Mouse (Mus musculus) ES-Bruce4 (cell line): ENCODE measurements around the gene Rbfox3. TPM values are rescaled to one million over a fixed set of nuclear protein-coding genes. Genes with fewer than 3 reads are reported as not detected.

ENCODE experiments used
- H3K27ac ChIP-seq: 2 replicates; pipeline ENCODE4 v1.5.1; 2012; ENCODE audit warnings: low read length, inconsistent platforms; ENCODE audit not compliant: insufficient read depth
- H3K27me3 ChIP-seq: 2 replicates; pipeline ENCODE4 v1.6.1; 2012; ENCODE audit warnings: mild to moderate bottlenecking, low read length, inconsistent platforms; ENCODE audit not compliant: control insufficient read depth, poor library complexity, insufficient read depth, severe bottlenecking
- H3K36me3 ChIP-seq: 2 replicates; pipeline ENCODE4 v1.6.1; 2012; ENCODE audit warnings: inconsistent platforms, mild to moderate bottlenecking, low read length, moderate library complexity; ENCODE audit not compliant: control insufficient read depth, poor library complexity, insufficient read depth, severe bottlenecking
- H3K4me1 ChIP-seq: one replicate; pipeline ENCODE4 v1.8.1; 2011; ENCODE audit warnings: low read length; ENCODE audit not compliant: control insufficient read depth, insufficient read depth
- H3K4me3 ChIP-seq: 2 replicates; pipeline ENCODE4 v1.5.1; 2011; ENCODE audit warnings: low read depth, mild to moderate bottlenecking, low read length
- H3K9ac ChIP-seq: 2 replicates; pipeline ENCODE4 v1.6.1; 2012; ENCODE audit warnings: low read depth, mild to moderate bottlenecking, inconsistent platforms; ENCODE audit not compliant: poor library complexity, severe bottlenecking
- H3K9me3 ChIP-seq: replicated peaks from 2 replicates; pipeline ENCODE4 v1.6.1; 2012; ENCODE audit warnings: mild to moderate bottlenecking, low read length, inconsistent platforms; ENCODE audit not compliant: control insufficient read depth, poor library complexity, insufficient read depth, severe bottlenecking
- CTCF ChIP-seq: IDR thresholded peaks from one replicate; pipeline ENCODE4 v1.8.1; 2011; ENCODE audit warnings: low read depth, low read length
- EP300 ChIP-seq: IDR thresholded peaks from 2 replicates; pipeline ENCODE4 v1.6.1; 2011; ENCODE audit warnings: low read depth, low read length; ENCODE audit not compliant: insufficient read depth
- POLR2A ChIP-seq: IDR thresholded peaks from one replicate; pipeline ENCODE4 v1.8.1; 2011; ENCODE audit warnings: low read length; ENCODE audit not compliant: insufficient read depth
- polyA plus RNA-seq: library from polyadenylated mRNA; stranded (reverse); fragments of >200 nt; gene quantifications from 2 replicates; pipeline ENCODE4 v1.2.4, GENCODE M21; 2011; ENCODE audit warnings: low read depth; ENCODE audit not compliant: missing spikeins, insufficient read depth, insufficient read length

Gene Rbfox3
- polyA plus RNA-seq, 1 experiment = 0.85 TPM

GRCm38 (mm10) chr11:118452955-118453354 is 458.4 kb downstream of the Rbfox3 start:
- no peak for TF ChIP-seq CTCF
- TF ChIP-seq POLR2A = no peak
- no peak for TF ChIP-seq EP300
- H3K4me1 ChIP-seq = peaks cover 3% of the 10 kb centered on the region
- no peak overlapping the region for H3K9ac ChIP-seq
- no peaks in the 10 kb centered on the region for H3K27me3 ChIP-seq
- no peaks in the 10 kb centered on the region for H3K9me3 ChIP-seq
- H3K4me3 ChIP-seq = no peak overlapping the region
- no peak overlapping the region for H3K27ac ChIP-seq
- H3K36me3 ChIP-seq = no peaks in the 10 kb centered on the region

- H3K27ac ChIP-seq = no peak overlapping the region
- no peaks in the 10 kb centered on the region for H3K36me3 ChIP-seq
- H3K9me3 ChIP-seq = no peaks in the 10 kb centered on the region
- no peaks in the 10 kb centered on the region for H3K27me3 ChIP-seq
- H3K4me1 ChIP-seq = peaks cover 3% of the 10 kb centered on the region
- H3K9ac ChIP-seq = no peak overlapping the region
- TF ChIP-seq POLR2A (no peak), EP300 (no peak), CTCF (no peak)
- no peak overlapping the region for H3K4me3 ChIP-seq
These were observed 460.2 kb downstream of the Rbfox3 start for GRCm38 (mm10) chr11:118451211-118451610.

- no peak overlapping the region for H3K4me3 ChIP-seq
- no peaks in the 10 kb centered on the region for H3K4me1 ChIP-seq
- no peak for TF ChIP-seq POLR2A
- no peak for TF ChIP-seq EP300
- TF ChIP-seq CTCF = no peak
- no peaks in the 10 kb centered on the region for H3K9me3 ChIP-seq
- H3K27ac ChIP-seq = no peak overlapping the region
- no peak overlapping the region for H3K9ac ChIP-seq
- H3K36me3 ChIP-seq = no peaks in the 10 kb centered on the region
- H3K27me3 ChIP-seq = no peaks in the 10 kb centered on the region
These were observed 463.0 kb downstream of the Rbfox3 start for GRCm38 (mm10) chr11:118448385-118448784.

GRCm38 (mm10) chr11:118447346-118447745 is 464.1 kb downstream of the Rbfox3 start:
- no peak overlapping the region for H3K9ac ChIP-seq
- H3K27ac ChIP-seq = no peak overlapping the region
- H3K4me1 ChIP-seq = no peaks in the 10 kb centered on the region
- TF ChIP-seq EP300 = no peak
- no peak for TF ChIP-seq POLR2A
- no peak for TF ChIP-seq CTCF
- H3K4me3 ChIP-seq = no peak overlapping the region
- H3K36me3 ChIP-seq = no peaks in the 10 kb centered on the region
- H3K9me3 ChIP-seq = no peaks in the 10 kb centered on the region
- no peaks in the 10 kb centered on the region for H3K27me3 ChIP-seq

- Histone ChIP-seq H3K27me3 (no peaks in the 10 kb centered on the region), H3K4me3 (no peak overlapping the region), H3K4me1 (no peaks in the 10 kb centered on the region), H3K9me3 (no peaks in the 10 kb centered on the region), H3K36me3 (no peaks in the 10 kb centered on the region), H3K27ac (no peak overlapping the region), H3K9ac (no peak overlapping the region)
- TF ChIP-seq POLR2A (no peak), CTCF (peak; percentile 97)
These were observed 465.6 kb downstream of the Rbfox3 start for GRCm38 (mm10) chr11:118445843-118446242.

- Histone ChIP-seq H3K36me3 (no peaks in the 10 kb centered on the region), H3K4me1 (no peaks in the 10 kb centered on the region), H3K9me3 (no peaks in the 10 kb centered on the region), H3K4me3 (no peak overlapping the region), H3K9ac (no peak overlapping the region), H3K27me3 (no peaks in the 10 kb centered on the region), H3K27ac (no peak overlapping the region)
- TF ChIP-seq POLR2A (no peak), CTCF (peak; percentile 95), EP300 (no peak)
These were observed 468.0 kb downstream of the Rbfox3 start for GRCm38 (mm10) chr11:118443201-118443970.
